Mouse (Mus musculus) granulocyte monocyte progenitor cell, adult 5-6 weeks (primary cell): ENCODE measurements around the gene Ldb2. TPM values are rescaled to one million over a fixed set of nuclear protein-coding genes. Genes with fewer than 3 reads are reported as not detected.

ENCODE experiments used
- ATAC-seq: replicated peaks from 2 replicates; pipeline ENCODE4 v1.8.0; 2016; ENCODE audit warnings: mild to moderate bottlenecking, moderate TSS enrichment, inconsistent platforms; ENCODE audit not compliant: poor library complexity, severe bottlenecking
- total RNA-seq, 2 experiments: library from RNA; stranded (forward) in 1 of 2; stranded (reverse) in 1 of 2; fragments of 200-712, 200-1000 nt in 1 of 2; fragments of >200 nt in 1 of 2; fragmentation: Nextera tagmentation in 1 of 2; gene quantifications; 2 replicates each; pipeline ENCODE4 v1.2.3; 2014 to 2017

The Ldb2 gene
- total RNA-seq, 2 experiments from 2014 or later, result not detected

DNA sequence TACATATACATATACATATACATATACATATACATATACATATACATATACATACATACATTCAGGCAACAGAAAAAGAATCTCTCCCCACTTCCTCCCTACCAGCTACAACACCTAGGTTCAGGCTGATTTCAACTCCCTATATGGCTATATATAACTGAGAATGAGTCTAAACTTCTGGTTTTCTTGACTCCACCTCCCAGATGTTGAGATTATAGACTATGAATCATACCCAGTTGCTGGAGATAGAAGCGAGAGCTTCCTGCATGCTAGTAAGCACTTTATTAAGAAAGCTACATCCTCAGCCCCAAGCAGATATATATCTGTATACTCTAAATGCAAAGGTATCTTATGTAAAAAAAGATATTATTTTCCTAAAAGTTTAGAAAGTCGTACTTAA is 74.0 kb downstream of the Ldb2 start:
- no peak for ATAC-seq

DNA sequence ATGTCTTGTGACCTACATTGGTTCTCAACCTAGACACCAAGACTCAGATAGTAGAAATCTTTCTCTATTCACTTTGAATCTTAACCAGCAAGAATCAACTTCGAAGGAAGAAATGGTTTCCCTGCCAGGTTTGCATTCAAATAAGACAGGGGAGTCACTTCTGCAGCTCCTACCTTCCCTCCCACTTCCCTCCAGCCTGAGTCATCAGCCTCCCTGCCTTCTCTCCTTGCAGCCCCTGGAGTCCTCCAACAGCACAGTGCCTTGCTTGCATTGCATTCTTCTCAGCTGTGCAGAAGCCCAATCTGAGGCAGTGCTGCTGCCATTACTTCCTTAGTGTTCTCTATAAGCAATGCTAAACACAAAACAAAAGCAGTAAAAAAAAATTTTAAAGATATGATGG is 79.6 kb downstream of the Ldb2 start:
- ATAC-seq, result no peak

DNA sequence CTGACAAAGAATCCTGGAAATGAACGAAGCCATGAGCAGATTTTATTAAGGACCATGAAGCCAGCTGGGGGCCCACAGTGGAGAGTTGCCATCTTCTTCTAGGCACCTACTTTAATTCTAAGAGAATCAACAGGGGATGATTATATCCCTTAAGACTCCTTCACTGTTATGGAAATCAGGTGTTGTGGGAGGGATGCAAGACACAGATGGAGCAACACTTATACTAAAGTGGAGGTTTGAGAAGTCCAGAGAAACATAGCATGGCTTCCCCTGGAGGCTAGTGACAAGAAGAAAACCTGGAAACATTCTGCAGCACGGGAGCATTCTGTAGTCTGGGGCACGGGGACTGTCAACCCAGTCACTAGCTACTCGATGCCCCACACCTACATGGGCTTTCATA is 85.0 kb downstream of the Ldb2 start:
- no peak for ATAC-seq

GRCm38 (mm10) chr5:44713181-44713789 is 86.2 kb downstream of the Ldb2 start:
- no peak for ATAC-seq

GRCm38 (mm10) chr5:44711211-44711610 is 88.3 kb downstream of the Ldb2 start:
- no peak for ATAC-seq

DNA sequence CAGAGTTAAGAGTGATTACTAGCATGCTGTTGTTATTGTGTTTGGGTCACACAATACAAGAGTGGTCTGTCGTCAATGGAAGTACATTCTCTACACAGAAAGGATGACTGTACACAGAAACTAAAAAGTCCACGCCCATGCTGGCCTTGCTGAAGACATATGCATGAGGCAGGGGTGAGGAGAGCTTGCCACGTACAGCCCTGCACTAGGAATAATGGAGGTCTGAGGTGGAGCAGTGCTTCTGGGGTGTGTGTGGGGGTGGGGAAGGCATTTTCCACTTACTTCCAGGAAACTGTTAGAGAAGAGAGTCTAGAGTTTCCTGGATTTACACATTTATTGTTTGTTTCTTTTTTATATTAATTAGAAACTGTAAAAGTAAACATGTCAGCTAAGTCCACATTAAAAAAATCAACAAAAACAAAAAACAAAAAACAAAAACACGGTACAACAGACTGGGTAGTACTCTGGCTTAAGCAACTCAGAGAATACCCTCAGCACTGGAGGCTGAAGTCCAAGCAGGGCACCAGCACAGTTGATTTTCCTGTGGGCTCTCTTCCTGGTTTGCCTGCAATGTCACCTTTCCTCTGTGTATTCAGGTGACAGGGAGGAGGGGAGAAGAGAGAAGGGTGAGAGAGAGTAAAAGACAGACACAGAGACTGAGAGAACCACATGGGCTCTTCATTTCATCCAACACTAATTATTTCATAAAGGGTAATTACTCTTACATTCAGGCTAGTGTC is 89.2 kb downstream of the Ldb2 start:
- no peak for ATAC-seq

GRCm38 (mm10) chr5:44709276-44709675 is 90.2 kb downstream of the Ldb2 start:
- ATAC-seq, result no peak

- no peak for ATAC-seq
Observed at GRCm38 (mm10) chr5:44707946-44708345, 91.5 kb downstream of the Ldb2 start.

DNA sequence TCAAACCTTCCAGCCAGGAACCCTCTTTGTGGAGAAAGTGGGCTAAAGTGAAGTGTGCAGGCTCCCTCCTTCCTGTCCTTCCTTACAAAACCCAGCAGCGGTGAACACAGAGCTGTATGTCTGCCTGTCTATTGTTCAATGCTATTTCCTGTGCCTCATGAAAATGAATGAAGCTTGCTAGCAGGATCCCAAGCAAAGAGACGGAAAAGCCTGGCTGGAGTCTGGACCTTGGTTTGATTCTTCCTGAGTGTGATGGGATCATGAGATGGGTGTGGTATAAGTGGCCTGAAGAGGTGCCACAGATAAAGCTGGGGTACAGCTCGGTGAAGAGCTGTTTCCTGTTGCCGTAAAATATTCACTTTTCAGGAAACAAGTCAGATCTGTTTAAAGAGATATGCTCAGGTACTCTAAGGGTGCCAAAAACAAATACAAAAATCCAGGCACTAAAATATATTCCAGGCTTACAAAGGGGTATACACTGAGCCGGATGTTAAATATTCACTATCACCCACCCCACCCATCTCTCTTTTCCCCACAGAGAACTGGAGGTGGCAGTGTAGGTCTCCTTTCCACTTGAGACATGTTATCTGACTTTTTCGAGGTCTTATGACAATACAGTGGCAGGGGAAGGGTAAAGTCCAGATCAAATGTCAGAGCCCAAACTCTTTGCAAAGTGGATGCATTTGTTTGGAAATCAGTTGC is 92.3 kb downstream of the Ldb2 start:
- no peak; the same call in 1 of the 2 replicates for ATAC-seq

DNA sequence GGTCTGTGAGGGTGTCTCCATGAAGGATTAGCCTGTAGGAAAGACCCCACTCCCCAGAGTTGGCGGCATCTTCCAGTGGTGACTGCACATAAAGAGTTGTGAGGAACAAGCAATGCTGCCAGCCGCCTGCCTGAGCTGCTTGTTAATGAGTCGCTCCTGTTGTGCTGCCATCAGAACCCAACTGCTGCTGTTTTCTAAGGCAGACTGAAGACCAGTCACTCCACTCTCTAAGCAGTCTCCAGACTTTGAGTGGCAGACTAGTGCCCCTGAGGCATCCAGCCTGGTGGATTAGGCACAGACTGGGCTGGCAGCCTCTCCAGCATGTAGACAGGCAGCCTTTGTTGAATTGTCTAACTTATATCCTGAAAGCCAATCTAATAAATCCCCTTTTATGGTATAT is 101.5 kb downstream of the Ldb2 start:
- ATAC-seq, result no peak

- no peak for ATAC-seq
Observed at GRCm38 (mm10) chr5:44696548-44696947, 102.9 kb downstream of the Ldb2 start.

GRCm38 (mm10) chr5:44693674-44694073 is 105.8 kb downstream of the Ldb2 start:
- no peak for ATAC-seq

GRCm38 (mm10) chr5:44686344-44686743 is 113.1 kb downstream of the Ldb2 start:
- ATAC-seq, result no peak

DNA sequence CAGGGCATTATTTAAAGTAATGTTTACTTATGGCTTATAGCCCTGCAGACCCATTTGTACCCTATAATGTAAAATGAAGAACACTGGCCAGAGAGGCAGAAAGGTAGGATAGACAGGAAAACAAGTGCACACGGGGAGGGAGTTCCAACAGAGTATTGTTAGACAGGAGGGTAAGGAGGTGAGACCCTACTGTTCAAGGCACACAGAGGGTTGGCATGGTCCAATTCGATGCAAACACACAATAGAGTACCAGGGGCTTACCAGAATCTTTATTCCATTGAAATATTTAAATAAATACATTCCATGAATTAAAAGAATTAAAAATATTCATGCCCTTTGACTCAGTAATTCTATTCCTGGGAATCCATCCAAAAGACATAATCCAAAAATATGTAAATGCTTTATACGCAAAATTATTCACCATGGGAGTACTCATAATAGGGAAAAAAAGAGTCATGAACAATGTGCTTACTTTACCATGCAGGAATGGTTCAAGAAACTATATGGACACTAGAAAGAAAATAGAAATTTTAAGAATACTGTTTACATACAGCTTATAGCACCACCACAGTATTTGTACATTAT is 118.3 kb downstream of the Ldb2 start:
- no peak for ATAC-seq

DNA sequence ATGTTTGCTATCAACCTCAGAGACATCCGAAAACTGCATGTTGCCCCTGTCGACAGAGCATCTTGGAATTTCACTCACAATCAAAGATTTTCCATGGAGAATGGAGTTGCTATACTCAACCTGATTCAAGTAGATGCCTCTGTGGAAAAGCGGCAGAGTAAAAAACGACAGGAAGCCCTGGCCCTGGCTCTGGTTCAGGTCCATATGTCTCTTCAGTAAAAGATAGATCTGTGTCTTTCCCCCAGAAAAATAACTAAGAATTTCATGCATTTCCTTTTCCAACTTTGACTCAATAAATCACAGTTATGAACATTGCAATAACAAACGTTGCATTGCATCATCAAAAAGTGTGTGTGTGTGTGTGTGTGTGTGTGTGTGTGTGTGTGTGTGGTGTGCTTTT is 121.7 kb downstream of the Ldb2 start:
- ATAC-seq, result no peak

DNA sequence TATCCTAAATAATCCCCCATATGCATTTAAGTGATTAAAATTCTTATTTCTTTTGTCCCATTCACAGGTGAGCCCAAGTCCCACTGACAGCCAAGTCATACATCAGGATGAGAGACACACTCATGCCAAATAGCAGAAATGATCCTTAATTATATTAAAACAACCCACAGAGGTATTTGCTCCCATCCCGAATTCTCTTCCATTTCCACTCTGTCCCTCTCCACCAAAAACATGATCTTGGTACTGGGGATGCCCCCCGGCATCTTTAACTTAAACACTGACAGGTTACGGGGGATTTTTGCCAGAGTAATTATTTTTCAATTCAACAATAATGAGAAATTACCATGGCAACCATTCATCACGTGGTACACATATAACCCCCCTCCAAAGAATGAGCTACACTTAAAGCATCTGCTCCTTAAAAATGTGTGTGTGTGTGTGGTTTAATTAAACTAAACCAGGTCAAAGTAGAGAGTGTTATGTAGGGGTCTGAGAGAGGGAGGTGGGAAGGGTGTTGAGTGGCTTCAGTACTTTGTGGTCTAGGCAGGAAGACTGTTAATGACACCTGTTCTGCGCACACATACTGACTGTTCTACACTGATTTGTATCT is 123.2 kb downstream of the Ldb2 start:
- no peak for ATAC-seq

GRCm38 (mm10) chr5:44670336-44670735 is 129.1 kb downstream of the Ldb2 start:
- no peak for ATAC-seq

DNA sequence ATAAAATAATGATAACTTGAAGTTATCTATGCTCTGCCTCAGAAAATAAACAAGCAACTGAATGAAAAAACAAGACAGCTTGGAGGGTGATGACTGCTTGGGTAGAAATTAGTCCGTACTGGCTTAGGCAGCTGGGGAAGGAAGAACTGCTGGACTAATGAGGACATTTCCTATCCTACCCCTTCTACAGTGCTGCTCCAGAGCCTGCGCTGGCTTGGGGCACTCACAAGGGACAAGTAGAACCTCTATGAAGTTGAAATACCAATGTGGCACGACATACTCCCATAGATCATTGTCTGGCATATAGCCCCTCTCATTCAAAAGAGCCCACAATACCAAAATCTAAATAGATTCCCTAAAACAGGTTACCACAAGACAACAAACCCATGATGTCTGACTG is 131.6 kb downstream of the Ldb2 start:
- ATAC-seq, result no peak

DNA sequence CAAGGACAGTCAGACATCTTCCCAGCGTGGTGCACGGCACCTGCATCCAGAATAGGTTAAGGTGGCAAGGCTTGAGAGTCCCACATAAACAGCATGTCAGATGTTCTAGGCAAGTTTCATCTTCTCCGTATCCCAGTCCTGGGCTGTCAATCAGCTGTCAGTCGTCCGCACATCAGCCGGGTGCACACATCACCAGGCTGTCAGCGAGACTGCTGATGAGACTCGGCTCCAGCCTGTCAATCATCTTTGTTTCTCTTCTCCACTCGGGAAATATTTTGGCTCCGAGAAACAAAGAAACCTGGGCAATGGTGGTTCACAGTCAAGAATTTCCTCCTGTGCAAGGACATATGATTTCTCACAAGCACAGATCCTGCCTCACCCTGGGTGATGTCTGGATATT is 132.1 kb downstream of the Ldb2 start:
- no peak for ATAC-seq

- ATAC-seq, result no peak
Observed at GRCm38 (mm10) chr5:44659651-44660050, 139.8 kb downstream of the Ldb2 start.

GRCm38 (mm10) chr5:44656707-44657106 is 142.8 kb downstream of the Ldb2 start:
- peak; percentile 33; the same call in 1 of the 2 replicates for ATAC-seq
